Mouse (Mus musculus): ENCODE data around the gene Chadl. TPM values are rescaled to one million over a fixed set of nuclear protein-coding genes. Genes with fewer than 3 reads are reported as not detected.

The Chadl gene
- polyA plus RNA-seq, 1 experiment: 3.5 TPM

DNA sequence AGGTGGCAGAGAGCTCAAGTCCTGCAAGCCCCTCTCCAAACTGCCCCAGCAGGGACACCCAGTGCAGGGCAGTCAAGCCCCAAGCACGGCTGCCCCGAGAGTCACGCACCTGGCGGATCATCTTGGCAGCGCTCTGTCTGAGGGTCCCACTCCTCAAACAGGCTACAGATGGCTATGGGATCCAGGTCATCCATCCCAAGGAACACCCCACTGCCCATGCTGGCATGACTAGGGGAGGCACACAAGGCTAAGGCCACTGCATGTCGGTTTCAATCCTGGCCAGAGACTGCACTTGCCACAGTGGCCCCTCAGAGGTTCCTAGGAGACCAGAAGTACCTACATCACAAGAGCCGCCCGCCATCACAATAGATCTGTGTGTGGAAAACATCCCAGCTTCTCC lies 28.9 kb upstream of the Chadl start:
- no peak overlapping the region for H3K4me3 ChIP-seq (replicated peaks; ENCODE audit: extremely low read depth, low read depth, low read length)

DNA sequence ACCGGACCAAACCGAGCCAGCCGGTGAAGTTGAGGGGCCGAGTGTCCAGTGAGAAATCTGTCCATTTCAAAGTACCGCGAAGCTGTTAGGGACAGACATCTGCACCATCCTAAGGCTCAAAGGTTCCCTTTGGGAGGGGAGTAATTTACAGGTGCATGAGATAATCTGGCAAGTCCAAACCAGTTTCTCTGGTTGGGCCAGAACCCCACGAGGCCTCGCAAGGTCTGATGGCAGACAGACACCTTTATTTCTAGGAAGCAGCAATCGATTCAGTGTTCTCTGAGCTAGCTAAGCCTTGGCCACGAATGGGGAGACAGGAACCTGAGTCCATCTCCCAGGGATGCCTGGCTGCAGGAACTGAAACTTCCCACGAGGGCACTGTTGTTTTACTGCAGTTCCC lies 26.6 kb upstream of the Chadl start:
- no peak overlapping the region for H3K4me3 ChIP-seq (replicated peaks; ENCODE audit: extremely low read depth, low read depth, low read length)
- peaks cover 1% of the 10 kb centered on the region; the same call in 1 of the 2 replicates for H3K4me1 ChIP-seq (ENCODE audit: control insufficient read depth, insufficient read depth, low read length)
- no peak for TF ChIP-seq CTCF (IDR thresholded peaks at IDR 0.05; ENCODE audit: insufficient read depth, low read length)
- TF ChIP-seq POLR2A (IDR thresholded peaks at IDR 0.05; ENCODE audit: borderline replicate concordance, extremely low read depth, low read depth, low read length): no peak
- DNase-seq: no peak
- 88% methylated on average over 11 of the region's 11 CpGs for WGBS

More for the DNA sequence above, 28.9 kb upstream of the Chadl start:
- WGBS: 92% methylated on average over 8 of the region's 8 CpGs
- no peak for TF ChIP-seq CTCF (IDR thresholded peaks at IDR 0.05; ENCODE audit: insufficient read depth, low read length)
- TF ChIP-seq POLR2A (IDR thresholded peaks at IDR 0.05; ENCODE audit: borderline replicate concordance, extremely low read depth, low read depth, low read length): no peak
- H3K4me1 ChIP-seq (ENCODE audit: control insufficient read depth, insufficient read depth, low read length): peaks cover 5% of the 10 kb centered on the region; the same call in 1 of the 2 replicates
- no peak for DNase-seq

DNA sequence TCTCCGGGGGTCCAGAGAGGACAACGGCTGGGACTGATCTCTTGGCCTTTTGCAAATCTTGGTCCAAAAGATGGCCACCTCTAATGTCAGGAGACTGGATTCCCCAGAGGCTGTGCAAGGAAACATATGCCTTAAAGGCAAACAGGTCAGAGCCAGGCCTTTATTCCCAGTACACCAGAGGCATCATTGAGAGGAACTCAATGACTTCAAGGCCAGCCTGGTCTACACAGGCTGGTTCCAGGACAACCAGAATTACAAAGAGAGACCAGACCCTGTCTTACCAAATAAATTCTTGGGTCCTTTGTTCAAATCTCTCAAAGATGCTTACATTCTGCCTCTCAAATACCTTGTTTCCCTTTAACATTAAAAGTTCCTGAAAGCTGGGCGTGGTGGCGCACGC lies 25.3 kb upstream of the Chadl start:
- no peaks in the 10 kb centered on the region for H3K4me1 ChIP-seq (ENCODE audit: control insufficient read depth, insufficient read depth, low read length)
- DNase-seq: no peak
- WGBS: 91% methylated on average over 5 of the region's 5 CpGs
- TF ChIP-seq POLR2A (IDR thresholded peaks at IDR 0.05; ENCODE audit: borderline replicate concordance, extremely low read depth, low read depth, low read length): no peak
- TF ChIP-seq CTCF (IDR thresholded peaks at IDR 0.05; ENCODE audit: insufficient read depth, low read length): no peak
- no peak overlapping the region for H3K4me3 ChIP-seq (replicated peaks; ENCODE audit: extremely low read depth, low read depth, low read length)

DNA sequence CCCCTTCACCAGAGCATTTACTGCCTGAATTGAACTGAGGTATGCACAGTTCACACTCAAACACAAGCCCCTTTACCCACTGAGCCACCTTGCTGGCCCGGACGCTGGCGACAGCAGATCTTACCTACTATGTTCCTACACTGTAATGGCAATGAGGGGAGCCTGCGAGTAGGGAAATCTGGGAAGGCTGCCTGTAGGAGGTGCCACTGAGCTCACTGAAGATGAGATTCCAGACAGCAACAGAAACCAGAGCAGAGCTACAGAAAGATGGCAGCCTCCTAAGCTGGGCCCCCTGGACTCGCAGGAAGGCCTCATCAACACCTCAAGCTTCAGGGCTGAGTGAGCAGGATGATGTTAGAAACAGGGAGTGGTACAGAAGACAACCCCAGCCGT lies 22.0 kb upstream of the Chadl start:
- no peak for TF ChIP-seq POLR2A (IDR thresholded peaks at IDR 0.05; ENCODE audit: borderline replicate concordance, extremely low read depth, low read depth, low read length)
- no peak for TF ChIP-seq CTCF (IDR thresholded peaks at IDR 0.05; ENCODE audit: insufficient read depth, low read length)
- WGBS: 92% methylated on average over 6 of the region's 6 CpGs
- H3K4me1 ChIP-seq (ENCODE audit: control insufficient read depth, insufficient read depth, low read length): no peaks in the 10 kb centered on the region
- no peak for DNase-seq
- no peak overlapping the region for H3K4me3 ChIP-seq (replicated peaks; ENCODE audit: extremely low read depth, low read depth, low read length)

DNA sequence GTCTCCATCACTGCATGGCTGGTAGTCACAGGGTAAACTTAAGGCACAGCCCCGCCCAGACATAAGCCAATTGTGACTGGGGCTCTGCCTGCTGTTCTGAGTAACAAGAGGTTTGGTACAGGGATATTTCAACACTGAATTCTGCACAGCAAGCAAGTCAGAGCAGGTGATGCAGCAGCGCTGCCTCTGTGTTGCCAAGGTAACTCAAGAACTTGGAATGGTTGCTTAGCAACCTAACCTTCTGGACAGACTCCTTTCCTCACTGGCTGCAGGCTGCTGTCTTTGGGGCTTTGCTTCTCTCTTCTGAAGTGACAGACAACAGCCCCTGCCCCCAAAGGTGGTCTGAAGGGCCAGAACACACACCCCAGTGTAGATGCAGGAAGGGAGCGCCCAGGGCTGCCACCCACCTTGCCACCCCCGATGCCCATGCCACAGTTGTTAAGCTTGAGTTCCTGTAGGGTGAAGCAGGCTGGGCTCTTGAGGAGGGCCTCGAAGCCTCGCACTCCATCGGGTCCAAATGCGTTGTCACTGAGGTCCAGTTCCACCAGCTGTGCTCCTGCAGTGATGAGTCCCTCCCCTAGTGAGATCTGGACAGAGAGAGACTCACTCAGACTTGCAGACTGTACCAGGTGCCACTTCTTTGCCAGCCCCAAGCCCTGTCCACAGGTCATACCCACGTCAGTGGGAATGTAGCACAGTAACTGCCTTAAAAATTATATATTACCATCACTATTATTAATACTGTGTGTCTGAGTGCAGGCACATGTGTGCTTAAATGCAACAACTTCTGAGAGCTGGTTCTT lies 21.4 kb upstream of the Chadl start:
- WGBS: 86% methylated on average over 9 of the region's 9 CpGs
- Histone ChIP-seq H3K4me3 (replicated peaks; ENCODE audit: extremely low read depth, low read depth, low read length) (no peak overlapping the region), H3K4me1 (ENCODE audit: control insufficient read depth, insufficient read depth, low read length) (no peaks in the 10 kb centered on the region)
- TF ChIP-seq CTCF (IDR thresholded peaks at IDR 0.05; ENCODE audit: insufficient read depth, low read length): no peak
- no peak for TF ChIP-seq POLR2A (IDR thresholded peaks at IDR 0.05; ENCODE audit: borderline replicate concordance, extremely low read depth, low read depth, low read length)
- no peak for DNase-seq

DNA sequence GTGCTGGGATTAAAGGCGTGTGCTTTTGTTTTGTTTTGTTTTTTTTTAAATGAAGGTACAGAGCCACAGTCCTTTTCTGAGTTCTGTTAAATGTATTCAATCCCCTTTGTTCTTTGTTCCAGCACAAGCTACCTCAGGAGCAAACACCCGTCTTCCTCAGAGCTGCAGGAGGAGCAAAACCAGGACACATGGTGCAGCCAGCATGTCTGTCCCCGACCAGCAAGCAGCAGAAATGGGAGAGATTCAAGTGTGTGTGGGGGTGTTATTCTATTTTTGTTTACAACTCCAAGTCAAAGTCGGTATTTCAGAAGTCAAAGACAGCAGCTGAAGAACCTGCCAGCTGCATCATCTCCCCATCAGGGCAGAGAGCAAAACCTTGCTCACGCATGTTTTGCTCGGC lies 16.7 kb upstream of the Chadl start:
- no peak overlapping the region for H3K4me3 ChIP-seq (replicated peaks; ENCODE audit: extremely low read depth, low read depth, low read length)
- WGBS: 72% methylated on average over 6 of the region's 6 CpGs
- TF ChIP-seq POLR2A (IDR thresholded peaks at IDR 0.05; ENCODE audit: borderline replicate concordance, extremely low read depth, low read depth, low read length) (no peak), CTCF (IDR thresholded peaks at IDR 0.05; ENCODE audit: insufficient read depth, low read length) (no peak)
- no peak for DNase-seq
- H3K4me1 ChIP-seq (ENCODE audit: control insufficient read depth, insufficient read depth, low read length): no peaks in the 10 kb centered on the region

DNA sequence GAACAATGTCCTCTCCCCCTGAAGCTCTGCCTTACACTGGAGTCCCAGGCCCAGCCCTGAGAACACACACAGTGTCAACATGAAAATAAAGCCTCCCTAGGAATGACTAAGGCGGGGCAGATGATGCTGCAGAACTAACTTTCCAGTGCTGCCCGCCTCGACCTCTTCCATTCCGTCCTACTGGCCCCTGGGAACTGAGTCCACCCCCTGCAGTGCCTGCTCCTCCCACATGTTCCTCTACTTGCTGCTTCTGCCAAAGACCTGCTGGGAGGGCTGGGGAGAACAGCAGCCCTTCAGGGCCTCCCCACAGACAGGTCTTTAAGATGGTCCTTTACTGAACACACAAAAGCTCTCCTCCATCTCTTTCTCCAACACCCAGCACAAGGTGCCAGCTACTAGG lies 13.7 kb upstream of the Chadl start:
- TF ChIP-seq POLR2A (IDR thresholded peaks at IDR 0.05; ENCODE audit: borderline replicate concordance, extremely low read depth, low read depth, low read length) (no peak), CTCF (IDR thresholded peaks at IDR 0.05; ENCODE audit: insufficient read depth, low read length) (no peak)
- no peak overlapping the region for H3K4me3 ChIP-seq (replicated peaks; ENCODE audit: extremely low read depth, low read depth, low read length)
- no peak for DNase-seq
- no peaks in the 10 kb centered on the region for H3K4me1 ChIP-seq (ENCODE audit: control insufficient read depth, insufficient read depth, low read length)
- 83% methylated on average over 4 of the region's 4 CpGs for WGBS

DNA sequence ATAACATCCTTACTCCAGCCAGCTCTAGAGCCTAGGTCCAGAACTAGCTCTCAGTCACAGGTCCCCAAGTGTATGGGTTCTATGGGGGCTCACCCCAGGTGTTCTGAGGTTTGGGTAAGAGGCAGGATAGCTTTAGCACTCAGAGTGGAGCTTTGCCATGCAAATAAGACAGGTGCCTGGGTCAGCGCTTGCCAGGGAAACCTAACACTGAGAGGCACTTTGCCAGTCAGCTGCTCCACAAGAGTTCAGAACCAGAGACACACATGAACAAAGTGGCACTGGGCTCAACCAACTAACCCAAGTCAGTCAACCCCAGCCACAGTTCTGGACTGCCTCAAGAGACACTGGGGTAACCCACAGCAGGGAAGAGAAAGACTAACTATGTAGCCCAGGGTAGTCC lies 12.6 kb upstream of the Chadl start:
- 100% methylated on average over 1 of the region's 1 CpGs for WGBS
- Histone ChIP-seq H3K4me3 (replicated peaks; ENCODE audit: extremely low read depth, low read depth, low read length) (no peak overlapping the region), H3K4me1 (ENCODE audit: control insufficient read depth, insufficient read depth, low read length) (no peaks in the 10 kb centered on the region)
- DNase-seq: no peak
- TF ChIP-seq POLR2A (IDR thresholded peaks at IDR 0.05; ENCODE audit: borderline replicate concordance, extremely low read depth, low read depth, low read length) (no peak), CTCF (IDR thresholded peaks at IDR 0.05; ENCODE audit: insufficient read depth, low read length) (no peak)

DNA sequence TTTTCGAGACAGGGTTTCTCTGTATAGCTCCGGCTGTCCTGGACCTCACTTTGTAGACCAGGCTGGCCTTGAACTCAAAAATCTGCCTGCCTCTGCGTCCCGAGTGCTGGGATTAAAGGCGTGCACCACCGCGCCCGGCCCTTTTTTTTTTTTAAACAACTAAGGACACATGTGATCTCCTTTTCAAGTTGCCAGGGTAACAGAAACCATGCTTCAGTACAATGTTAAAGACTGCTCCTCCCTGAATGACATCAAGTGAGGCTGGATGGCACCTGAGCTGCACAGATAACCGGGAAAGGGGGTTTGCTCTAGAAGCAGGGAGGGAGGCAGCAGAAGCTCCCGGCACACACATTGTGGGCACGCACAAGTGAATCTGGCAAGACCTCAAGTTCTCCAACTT lies 11.9 kb upstream of the Chadl start:
- no peak for TF ChIP-seq CTCF (IDR thresholded peaks at IDR 0.05; ENCODE audit: insufficient read depth, low read length)
- no peak for TF ChIP-seq POLR2A (IDR thresholded peaks at IDR 0.05; ENCODE audit: borderline replicate concordance, extremely low read depth, low read depth, low read length)
- Histone ChIP-seq H3K4me3 (replicated peaks; ENCODE audit: extremely low read depth, low read depth, low read length) (no peak overlapping the region), H3K4me1 (ENCODE audit: control insufficient read depth, insufficient read depth, low read length) (no peaks in the 10 kb centered on the region)
- DNase-seq: no peak
- WGBS: 91% methylated on average over 11 of the region's 11 CpGs

DNA sequence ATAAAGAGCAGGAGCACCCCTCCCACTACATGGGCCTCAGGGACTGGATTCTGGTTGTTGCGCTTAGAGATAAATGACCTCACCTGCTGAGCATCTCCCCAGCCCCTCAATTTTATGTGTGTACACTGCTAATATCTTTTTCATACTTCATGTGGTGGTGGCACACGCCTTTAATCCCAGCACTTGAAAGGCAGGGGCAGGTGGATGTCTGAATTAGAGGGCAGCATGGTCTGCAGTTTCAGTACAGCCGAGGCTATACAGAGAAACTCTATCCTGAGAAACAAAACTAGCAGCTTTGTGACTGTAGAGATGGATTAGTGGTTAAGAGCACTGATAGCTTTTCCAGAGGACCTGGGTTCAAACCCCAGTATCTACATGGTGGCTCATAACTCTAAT lies 6.0 kb upstream of the Chadl start:
- WGBS: 83% methylated on average over 3 of the region's 3 CpGs
- DNase-seq: no peak
- TF ChIP-seq POLR2A (IDR thresholded peaks at IDR 0.05; ENCODE audit: borderline replicate concordance, extremely low read depth, low read depth, low read length) (no peak), CTCF (IDR thresholded peaks at IDR 0.05; ENCODE audit: insufficient read depth, low read length) (no peak)

More for the DNA sequence above, 6.0 kb upstream of the Chadl start:
- Histone ChIP-seq H3K4me1 (ENCODE audit: control insufficient read depth, insufficient read depth, low read length) (no peaks in the 10 kb centered on the region), H3K4me3 (replicated peaks; ENCODE audit: extremely low read depth, low read depth, low read length) (no peak overlapping the region)

Data from lung, adult 2 months (tissue).